Mouse (Mus musculus) forebrain, embryonic 14.5 days (tissue): ENCODE results near the gene Mrpl33. TPM values are rescaled to one million over a fixed set of nuclear protein-coding genes. Genes with fewer than 3 reads are reported as not detected.
A peak's percentile ranks its signal among the peaks of the same experiment; 100 is the strongest.

ENCODE experiments used
- ATAC-seq: fragments of 200-750 bp; cut with Nextera tagmentation; 2 replicates; pipeline ENCODE4 v1.8.0; 2017; ENCODE audit warnings: mild to moderate bottlenecking, moderate library complexity
- DNase-seq: peaks from one replicate; pipeline ENCODE4 v3.0.0-alpha.2; 2015; ENCODE audit warnings: low spot score
- H3K27ac ChIP-seq: fragments of 300-500 bp; sonication (generic); 2 replicates; pipeline ENCODE4 v1.5.1; 2014; ENCODE audit warnings: low read depth, mild to moderate bottlenecking, control low read depth, low read length, moderate library complexity
- H3K27me3 ChIP-seq: fragments of 300-500 bp; sonication (generic); replicated peaks from 2 replicates; pipeline ENCODE4 v1.6.1; 2014; ENCODE audit warnings: low read length, control low read depth, mixed read lengths; ENCODE audit not compliant: control insufficient read depth, insufficient read depth
- H3K36me3 ChIP-seq: fragments of 300-500 bp; sonication (generic); 2 replicates; pipeline ENCODE4 v1.6.1; 2014; ENCODE audit warnings: low read length, control low read depth; ENCODE audit not compliant: control insufficient read depth, insufficient read depth
- H3K4me1 ChIP-seq: fragments of 300-500 bp; sonication (generic); 2 replicates; pipeline ENCODE4 v1.6.1; 2014; ENCODE audit warnings: antibody characterized with exemption, low read length, control low read depth; ENCODE audit not compliant: control insufficient read depth, insufficient read depth
- H3K4me2 ChIP-seq: fragments of 300-500 bp; sonication (generic); 2 replicates; pipeline ENCODE4 v1.6.1; 2014; ENCODE audit warnings: mild to moderate bottlenecking, control low read depth, low read length
- H3K4me3 ChIP-seq: fragments of 300-500 bp; sonication (generic); 2 replicates; pipeline ENCODE4 v1.5.1; 2014; ENCODE audit warnings: low read depth, low read length, control low read depth
- H3K9ac ChIP-seq: fragments of 300-500 bp; sonication (generic); 2 replicates; pipeline ENCODE4 v1.6.1; 2014; ENCODE audit warnings: mild to moderate bottlenecking, low read length, control low read depth, moderate library complexity
- H3K9me3 ChIP-seq: fragments of 300-500 bp; sonication (generic); replicated peaks from 2 replicates; pipeline ENCODE4 v1.6.1; 2016; ENCODE audit warnings: low read length, control low read depth, mixed read lengths; ENCODE audit not compliant: control insufficient read depth
- WGBS: fragments of 180-500 bp; shearing (Covaris S2); extraction: QIAGEN DNeasy Blood & Tissue Kit; methylation state at CpG from one replicate; pipeline ENCODE4 v1.1.7; 2014; 5-methylcytosine and 5-hydroxymethylcytosine counted together
- polyA plus RNA-seq: library from polyadenylated mRNA; unstranded; fragments of >200 nt; fragmentation: Nextera tagmentation; extraction: Ambion mirVana; gene quantifications from 2 replicates; pipeline ENCODE4 v1.2.1, GENCODE M21; 2014

Gene Mrpl33
- 202 and 241 TPM in 2 replicates for polyA plus RNA-seq

GRCm38 (mm10) chr5:31596481-31597429 lies at the start of gene Mrpl33:
TSS of gene Mrpl33 (plus strand) at chr5:31596935.
- peak within 1 kb of the TSS; percentile 20 for H3K4me3 ChIP-seq
- H3K9ac ChIP-seq: peak within 1 kb of the TSS; percentile 45
- no peak within 1 kb of the TSS for H3K27ac ChIP-seq
- peak; percentile 43 for DNase-seq
- H3K4me1 ChIP-seq: 0 out of 2 replicates have a peak, but pooled peaks cover 2% of the 10 kb centered on the region
- H3K9me3 ChIP-seq: no peaks in the 10 kb centered on the region
- no peak for ATAC-seq
- peak within 1 kb of the TSS; percentile 52 for H3K4me2 ChIP-seq
- H3K36me3 ChIP-seq: no peaks in the 10 kb centered on the region
- WGBS: 7% methylated on average over 26 of the region's 26 CpGs
- no peaks in the 10 kb centered on the region for H3K27me3 ChIP-seq

GRCm38 (mm10) chr5:31559401-31559800 lies 37.3 kb upstream of the Mrpl33 start:
- no peak for DNase-seq
- H3K27ac ChIP-seq: no peak overlapping the region
- no peak overlapping the region for H3K4me2 ChIP-seq
- no peaks in the 10 kb centered on the region for H3K4me1 ChIP-seq
- H3K9me3 ChIP-seq: no peaks in the 10 kb centered on the region
- no peak overlapping the region for H3K4me3 ChIP-seq
- 41% methylated on average over 1 of the region's 1 CpGs for WGBS
- ATAC-seq: no peak
- no peak overlapping the region for H3K9ac ChIP-seq
- peaks cover 49% of the 10 kb centered on the region for H3K36me3 ChIP-seq
- H3K27me3 ChIP-seq: no peaks in the 10 kb centered on the region

- ATAC-seq (no peak), DNase-seq (no peak)
- H3K4me1 ChIP-seq: no peaks in the 10 kb centered on the region
- H3K27me3 ChIP-seq: no peaks in the 10 kb centered on the region
- no peak overlapping the region for H3K4me3 ChIP-seq
- peaks cover 47% of the 10 kb centered on the region for H3K36me3 ChIP-seq
- no peak overlapping the region for H3K4me2 ChIP-seq
- H3K9ac ChIP-seq: no peak overlapping the region
- H3K27ac ChIP-seq: no peak overlapping the region
- H3K9me3 ChIP-seq: no peaks in the 10 kb centered on the region
- WGBS: 98% methylated on average over 2 of the region's 2 CpGs
Observed at GRCm38 (mm10) chr5:31560352-31560751, 36.4 kb upstream of the Mrpl33 start.

- Histone ChIP-seq H3K9ac (no peak overlapping the region), H3K27ac (no peak overlapping the region), H3K27me3 (no peaks in the 10 kb centered on the region), H3K36me3 (peaks cover 38% of the 10 kb centered on the region), H3K4me3 (no peak overlapping the region), H3K9me3 (no peaks in the 10 kb centered on the region), H3K4me2 (no peak overlapping the region), H3K4me1 (no peaks in the 10 kb centered on the region)
- ATAC-seq (no peak), DNase-seq (peak; percentile 13)
- 93% methylated on average over 7 of the region's 7 CpGs for WGBS
Observed at GRCm38 (mm10) chr5:31562036-31562666, 34.6 kb upstream of the Mrpl33 start.

GRCm38 (mm10) chr5:31563496-31563895 lies 33.2 kb upstream of the Mrpl33 start:
- Histone ChIP-seq H3K27ac (no peak overlapping the region), H3K27me3 (no peaks in the 10 kb centered on the region), H3K9ac (no peak overlapping the region), H3K36me3 (peaks cover 30% of the 10 kb centered on the region), H3K4me2 (no peak overlapping the region), H3K4me1 (no peaks in the 10 kb centered on the region), H3K4me3 (no peak overlapping the region), H3K9me3 (no peaks in the 10 kb centered on the region)
- DNase-seq: peak; percentile 91
- 10% methylated on average over 6 of the region's 6 CpGs for WGBS
- ATAC-seq: peak; percentile 23; the same call in 1 of the 2 replicates

- WGBS: 48% methylated on average over 7 of the region's 7 CpGs
- Histone ChIP-seq H3K4me2 (no peak overlapping the region), H3K4me1 (no peaks in the 10 kb centered on the region), H3K9me3 (no peaks in the 10 kb centered on the region), H3K9ac (no peak overlapping the region), H3K36me3 (peaks cover 30% of the 10 kb centered on the region), H3K27ac (no peak overlapping the region), H3K4me3 (no peak overlapping the region), H3K27me3 (no peaks in the 10 kb centered on the region)
- no peak for DNase-seq
- no peak for ATAC-seq
Observed at GRCm38 (mm10) chr5:31563905-31564304, 32.8 kb upstream of the Mrpl33 start.

- WGBS: 90% methylated on average over 4 of the region's 4 CpGs
- no peaks in the 10 kb centered on the region for H3K9me3 ChIP-seq
Observed at GRCm38 (mm10) chr5:31564976-31565375, 31.8 kb upstream of the Mrpl33 start.

GRCm38 (mm10) chr5:31566026-31566425 lies 30.7 kb upstream of the Mrpl33 start:
- Histone ChIP-seq H3K9me3 (no peaks in the 10 kb centered on the region), H3K36me3 (peaks cover 14% of the 10 kb centered on the region), H3K9ac (no peak overlapping the region), H3K4me3 (no peak overlapping the region), H3K27ac (no peak overlapping the region), H3K4me1 (no peaks in the 10 kb centered on the region), H3K4me2 (no peak overlapping the region), H3K27me3 (no peaks in the 10 kb centered on the region)
- ATAC-seq: no peak
- DNase-seq: no peak
- WGBS: 62% methylated on average over 7 of the region's 7 CpGs

More at GRCm38 (mm10) chr5:31564976-31565375, 31.8 kb upstream of the Mrpl33 start:
- DNase-seq (no peak), ATAC-seq (no peak)
- no peaks in the 10 kb centered on the region for H3K27me3 ChIP-seq
- H3K9ac ChIP-seq: no peak overlapping the region
- H3K4me1 ChIP-seq: no peaks in the 10 kb centered on the region
- H3K27ac ChIP-seq: no peak overlapping the region
- no peak overlapping the region for H3K4me2 ChIP-seq
- H3K4me3 ChIP-seq: no peak overlapping the region
- H3K36me3 ChIP-seq: peaks cover 20% of the 10 kb centered on the region

GRCm38 (mm10) chr5:31566457-31566856 lies 30.3 kb upstream of the Mrpl33 start:
- Histone ChIP-seq H3K9me3 (no peaks in the 10 kb centered on the region), H3K36me3 (peaks cover 14% of the 10 kb centered on the region), H3K9ac (no peak overlapping the region), H3K4me3 (no peak overlapping the region), H3K4me1 (no peaks in the 10 kb centered on the region), H3K4me2 (no peak overlapping the region), H3K27me3 (no peaks in the 10 kb centered on the region), H3K27ac (no peak overlapping the region)
- DNase-seq (no peak), ATAC-seq (no peak)
- 58% methylated on average over 3 of the region's 3 CpGs for WGBS
